Mouse (Mus musculus): ENCODE results near the gene Il31ra. TPM values are rescaled to one million over a fixed set of nuclear protein-coding genes. Genes with fewer than 3 reads are reported as not detected.

Gene Il31ra
- total RNA-seq (2023) = not detected

GRCm38 (mm10) chr13:112594260-112594659 is at the start of gene Il31ra:
Il31ra (minus strand) TSS chr13:112594360.

Other genes starting within 250 kb of the Il31ra start
- gene Il6st, start 130.3 kb downstream of the Il31ra start, total RNA-seq (2023) = 230 TPM
- gene Ddx4, start 58.1 kb upstream of the Il31ra start, total RNA-seq (2023) = not detected
- 42.6 TPM for gene Slc38a9, start 66.4 kb upstream of the Il31ra start, total RNA-seq (2023)
- 1.2 TPM for gene Plpp1, start 206.4 kb upstream of the Il31ra start, total RNA-seq (2023)